Mouse (Mus musculus): ENCODE data around the gene Timeless. TPM values are rescaled to one million over a fixed set of nuclear protein-coding genes. Genes with fewer than 3 reads are reported as not detected.

The Timeless gene
- polyA plus RNA-seq, 1 experiment from 2014 or later, result 58.4 TPM

DNA sequence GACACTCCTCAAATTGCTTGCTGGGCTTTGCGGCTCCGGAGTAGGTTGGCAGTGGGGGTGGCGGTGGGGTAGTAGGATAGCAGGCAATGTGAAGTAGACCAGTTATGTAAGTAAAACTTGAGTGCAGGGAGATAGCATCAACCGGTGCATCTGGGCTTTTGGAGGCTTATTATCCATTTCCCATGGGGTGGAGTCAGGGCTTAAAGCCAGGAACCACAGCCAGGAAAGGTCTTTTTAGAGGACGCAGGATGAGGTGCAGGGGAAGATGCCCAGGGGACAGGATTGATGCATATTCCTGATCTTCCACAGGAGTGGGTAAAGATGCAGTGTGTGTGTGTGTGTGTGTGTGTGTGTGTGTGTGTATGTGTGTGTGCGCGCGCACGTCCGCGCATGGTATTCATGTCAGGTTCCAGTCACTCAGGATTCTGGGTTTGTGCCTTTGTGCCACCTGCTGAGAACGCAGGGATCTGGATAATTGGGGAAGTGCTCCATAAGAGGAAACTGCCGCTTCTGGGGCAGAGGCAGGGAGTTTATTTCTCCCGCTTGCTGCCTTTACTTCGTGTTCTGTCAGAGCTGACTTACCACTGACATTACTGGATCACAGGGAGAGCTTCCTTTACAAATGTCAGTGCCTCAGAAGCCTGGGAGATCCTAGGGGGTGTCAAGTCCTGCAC is 6.1 kb downstream of the Timeless start:
- no peaks in the 10 kb centered on the region for H3K9me3 ChIP-seq
- no peak overlapping the region for H3K27ac ChIP-seq (replicated peaks)
- no peak for ATAC-seq (ENCODE audit: low FRiP score, low read depth)
- no peak overlapping the region for H3K4me3 ChIP-seq
- no peaks in the 10 kb centered on the region for H3K27me3 ChIP-seq
- 84% methylated on average over 15 of the region's 15 CpGs for WGBS
- peaks cover 35% of the 10 kb centered on the region for H3K36me3 ChIP-seq
- peaks cover 17% of the 10 kb centered on the region for H3K4me1 ChIP-seq
- peak overlapping the region; percentile 11; the same call in 1 of the 2 replicates for H3K9ac ChIP-seq (replicated peaks)
- H3K4me2 ChIP-seq (replicated peaks), result no peak overlapping the region

DNA sequence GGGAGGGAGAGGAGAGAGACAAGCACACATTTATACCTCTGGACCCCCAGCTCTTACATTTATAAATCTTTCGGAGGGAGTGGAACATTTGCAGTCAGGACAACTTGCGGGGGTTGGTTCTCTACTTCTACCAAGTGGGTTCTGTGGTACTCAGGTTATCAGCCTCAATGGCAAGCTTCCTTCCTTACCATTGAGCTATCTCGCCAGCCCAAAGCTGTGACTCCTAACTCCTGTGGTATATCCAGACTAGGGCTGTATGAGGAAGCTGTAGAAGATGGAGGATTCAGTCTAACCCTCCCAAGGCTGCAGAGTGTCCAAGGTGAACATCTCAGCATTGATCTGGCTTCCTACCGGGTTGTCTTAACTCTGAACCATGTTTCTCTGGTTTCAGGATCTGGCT is 7.3 kb downstream of the Timeless start:
- ATAC-seq (ENCODE audit: low FRiP score, low read depth), result no peak
- Histone ChIP-seq H3K4me2 (replicated peaks) (no peak overlapping the region), H3K9me3 (no peaks in the 10 kb centered on the region), H3K4me1 (peaks cover 13% of the 10 kb centered on the region; the same call in 1 of the 2 replicates), H3K27ac (replicated peaks) (no peak overlapping the region), H3K27me3 (no peaks in the 10 kb centered on the region), H3K36me3 (peaks cover 47% of the 10 kb centered on the region), H3K9ac (replicated peaks) (no peak overlapping the region), H3K4me3 (no peak overlapping the region)
- 93% methylated on average over 4 of the region's 4 CpGs for WGBS

- 95% methylated on average over 18 of the region's 18 CpGs for WGBS
- Histone ChIP-seq H3K4me2 (replicated peaks) (no peak overlapping the region), H3K36me3 (peaks cover 57% of the 10 kb centered on the region)
Measured at GRCm38 (mm10) chr10:128240131-128240530, 8.3 kb downstream of the Timeless start.

DNA sequence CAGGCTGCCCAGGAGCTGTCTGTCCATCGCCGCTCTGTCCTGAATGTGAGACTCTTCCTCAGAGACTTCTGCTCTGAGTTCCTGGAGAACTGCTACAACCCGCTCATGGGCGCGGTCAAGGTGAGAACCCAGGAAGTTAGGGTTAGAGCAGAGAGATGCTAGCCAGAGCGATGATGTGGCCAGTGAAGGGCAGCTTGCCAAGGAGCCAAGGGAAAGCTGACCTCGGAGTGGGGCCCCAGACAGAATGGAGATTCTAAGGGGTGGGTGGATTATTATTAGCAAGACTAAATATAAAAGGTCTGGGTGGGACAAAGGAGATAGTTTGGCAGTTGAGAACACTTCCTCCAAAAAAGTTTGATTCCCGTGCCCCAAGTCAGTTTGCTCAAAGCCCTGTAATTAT is 11.4 kb downstream of the Timeless start:
- WGBS, result 98% methylated on average over 8 of the region's 8 CpGs
- no peak overlapping the region for H3K4me3 ChIP-seq

More at GRCm38 (mm10) chr10:128240131-128240530, 8.3 kb downstream of the Timeless start:
- H3K4me1 ChIP-seq, result peaks cover 12% of the 10 kb centered on the region; the same call in 1 of the 2 replicates
- no peak overlapping the region for H3K4me3 ChIP-seq
- H3K9me3 ChIP-seq, result no peaks in the 10 kb centered on the region
- H3K27me3 ChIP-seq, result no peaks in the 10 kb centered on the region
- H3K27ac ChIP-seq (replicated peaks), result no peak overlapping the region
- no peak overlapping the region for H3K9ac ChIP-seq (replicated peaks)
- no peak for ATAC-seq (ENCODE audit: low FRiP score, low read depth)

GRCm38 (mm10) chr10:128244121-128244520 is 12.3 kb downstream of the Timeless start:
- Histone ChIP-seq H3K4me1 (no peaks in the 10 kb centered on the region), H3K27ac (replicated peaks) (no peak overlapping the region), H3K9me3 (no peaks in the 10 kb centered on the region), H3K4me2 (replicated peaks) (no peak overlapping the region), H3K27me3 (no peaks in the 10 kb centered on the region), H3K4me3 (no peak overlapping the region), H3K36me3 (peaks cover 97% of the 10 kb centered on the region), H3K9ac (replicated peaks) (no peak overlapping the region)
- no peak for ATAC-seq (ENCODE audit: low FRiP score, low read depth)
- 96% methylated on average over 15 of the region's 15 CpGs for WGBS

More for the DNA sequence above, 11.4 kb downstream of the Timeless start:
- H3K9ac ChIP-seq (replicated peaks), result no peak overlapping the region
- no peak for ATAC-seq (ENCODE audit: low FRiP score, low read depth)
- H3K4me1 ChIP-seq, result no peaks in the 10 kb centered on the region
- peaks cover 88% of the 10 kb centered on the region for H3K36me3 ChIP-seq
- H3K27ac ChIP-seq (replicated peaks), result no peak overlapping the region
- H3K4me2 ChIP-seq (replicated peaks), result no peak overlapping the region
- H3K27me3 ChIP-seq, result no peaks in the 10 kb centered on the region
- H3K9me3 ChIP-seq, result no peaks in the 10 kb centered on the region

GRCm38 (mm10) chr10:128247020-128247732 is 15.3 kb downstream of the Timeless start:
- Histone ChIP-seq H3K9me3 (no peaks in the 10 kb centered on the region), H3K9ac (replicated peaks) (no peak overlapping the region), H3K36me3 (peaks cover 100% of the 10 kb centered on the region), H3K27me3 (no peaks in the 10 kb centered on the region), H3K4me1 (no peaks in the 10 kb centered on the region), H3K27ac (replicated peaks) (0 out of 2 replicates have a peak overlapping the region, but pooled peaks have one; percentile 12), H3K4me2 (replicated peaks) (no peak overlapping the region), H3K4me3 (no peak overlapping the region)
- 82% methylated on average over 17 of the region's 17 CpGs for WGBS
- no peak for ATAC-seq (ENCODE audit: low FRiP score, low read depth)

GRCm38 (mm10) chr10:128250565-128250964 is 18.7 kb downstream of the Timeless start:
- Histone ChIP-seq H3K9ac (replicated peaks) (no peak overlapping the region), H3K27me3 (no peaks in the 10 kb centered on the region), H3K4me3 (no peak overlapping the region), H3K4me1 (no peaks in the 10 kb centered on the region), H3K9me3 (no peaks in the 10 kb centered on the region), H3K27ac (replicated peaks) (no peak overlapping the region), H3K36me3 (peaks cover 75% of the 10 kb centered on the region), H3K4me2 (replicated peaks) (no peak overlapping the region)
- WGBS, result 94% methylated on average over 13 of the region's 13 CpGs
- ATAC-seq (ENCODE audit: low FRiP score, low read depth), result no peak

- ATAC-seq (ENCODE audit: low FRiP score, low read depth), result no peak
- no peak within 1 kb of the TSS for H3K4me3 ChIP-seq
- no peak within 1 kb of the TSS for H3K4me2 ChIP-seq (replicated peaks)
- H3K36me3 ChIP-seq, result peaks cover 43% of the 10 kb centered on the region
- no peak within 1 kb of the TSS for H3K27ac ChIP-seq (replicated peaks)
- H3K9me3 ChIP-seq, result no peaks in the 10 kb centered on the region
- no peaks in the 10 kb centered on the region for H3K4me1 ChIP-seq
- 84% methylated on average over 4 of the region's 4 CpGs for WGBS
- no peak within 1 kb of the TSS for H3K9ac ChIP-seq (replicated peaks)
- no peaks in the 10 kb centered on the region for H3K27me3 ChIP-seq
Measured at GRCm38 (mm10) chr10:128253677-128254255, 21.9 kb downstream of the Timeless start, which contains the start of gene Apon. Gene Apon (plus strand): TSS chr10:128254096.

DNA sequence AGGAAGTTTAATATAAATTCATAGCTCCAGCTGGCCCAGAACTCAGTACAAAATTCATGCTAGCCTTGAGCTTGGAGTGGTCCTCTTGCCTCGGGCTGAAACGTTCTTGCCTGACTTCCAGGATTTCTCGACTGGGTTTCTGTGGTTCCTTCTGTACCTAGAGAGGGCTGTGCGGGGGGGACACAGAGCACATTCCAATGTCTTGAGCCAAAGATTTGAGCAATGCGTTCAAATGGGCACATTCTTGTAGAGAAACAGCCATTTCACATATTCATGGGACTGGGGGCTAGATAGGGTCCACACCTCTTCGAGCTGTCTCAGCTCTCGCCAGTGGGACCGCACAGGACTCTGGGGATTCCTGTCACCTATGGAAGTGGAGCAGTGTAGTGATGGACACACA is 24.1 kb downstream of the Timeless start:
- Histone ChIP-seq H3K4me2 (replicated peaks) (no peak overlapping the region), H3K4me1 (no peaks in the 10 kb centered on the region), H3K27ac (replicated peaks) (no peak overlapping the region), H3K27me3 (no peaks in the 10 kb centered on the region), H3K4me3 (no peak overlapping the region), H3K9ac (replicated peaks) (no peak overlapping the region), H3K9me3 (no peaks in the 10 kb centered on the region), H3K36me3 (peaks cover 22% of the 10 kb centered on the region)
- 91% methylated on average over 8 of the region's 8 CpGs for WGBS
- no peak for ATAC-seq (ENCODE audit: low FRiP score, low read depth)

DNA sequence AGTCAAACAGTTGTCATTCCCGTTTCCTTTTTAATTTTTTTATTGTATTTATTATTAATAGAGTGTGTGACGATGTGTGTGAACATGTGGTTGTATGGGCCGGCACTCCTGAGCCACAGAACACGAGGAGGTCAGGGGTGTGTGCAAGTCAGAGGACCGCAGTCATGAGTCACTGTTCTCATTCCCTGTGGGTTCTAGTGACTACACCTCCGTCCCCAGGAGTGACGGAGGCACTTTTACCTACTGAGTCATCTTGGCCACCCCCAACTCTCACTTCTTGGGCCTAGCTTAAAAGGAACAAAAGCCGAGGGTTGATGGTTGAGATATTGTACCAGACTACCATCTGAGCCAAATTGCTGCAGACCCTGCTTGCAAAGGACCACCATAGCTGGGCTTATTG is 24.5 kb downstream of the Timeless start:
- Histone ChIP-seq H3K4me2 (replicated peaks) (no peak overlapping the region), H3K4me1 (no peaks in the 10 kb centered on the region), H3K9ac (replicated peaks) (no peak overlapping the region), H3K27ac (replicated peaks) (no peak overlapping the region), H3K36me3 (peaks cover 18% of the 10 kb centered on the region), H3K4me3 (no peak overlapping the region), H3K9me3 (no peaks in the 10 kb centered on the region), H3K27me3 (no peaks in the 10 kb centered on the region)
- 93% methylated on average over 8 of the region's 8 CpGs for WGBS
- no peak for ATAC-seq (ENCODE audit: low FRiP score, low read depth)

DNA sequence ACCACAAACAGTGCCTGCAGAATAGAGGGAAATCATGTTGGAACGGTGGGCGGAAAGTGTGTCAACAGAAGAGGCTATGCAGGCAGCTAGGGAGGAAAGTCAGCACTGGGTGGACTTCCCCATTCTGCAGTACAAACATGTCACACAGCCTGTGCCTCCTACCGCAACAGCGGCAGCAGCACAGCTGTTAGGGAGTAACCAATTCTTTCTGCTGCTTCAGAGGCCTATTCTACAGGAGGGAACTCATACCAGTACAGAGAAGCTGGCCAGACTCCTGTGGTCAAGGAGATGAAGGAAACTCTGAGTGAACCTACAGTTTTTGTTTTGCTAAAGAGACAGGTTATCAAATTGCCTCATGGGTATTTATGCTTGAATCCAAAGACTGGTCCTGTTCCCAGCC is 27.1 kb downstream of the Timeless start:
- H3K27ac ChIP-seq (replicated peaks), result no peak overlapping the region
- whole genome bisulfite sequencing, result 85% methylated on average over 4 of the region's 4 CpGs
- no peak overlapping the region for H3K4me3 ChIP-seq
- no peaks in the 10 kb centered on the region for H3K9me3 ChIP-seq
- no peaks in the 10 kb centered on the region for H3K4me1 ChIP-seq
- no peak overlapping the region for H3K9ac ChIP-seq (replicated peaks)
- H3K4me2 ChIP-seq (replicated peaks), result no peak overlapping the region
- ATAC-seq (ENCODE audit: low FRiP score, low read depth), result no peak
- no peaks in the 10 kb centered on the region for H3K36me3 ChIP-seq
- no peaks in the 10 kb centered on the region for H3K27me3 ChIP-seq

- Histone ChIP-seq H3K4me3 (no peak overlapping the region), H3K27ac (replicated peaks) (no peak overlapping the region), H3K36me3 (no peaks in the 10 kb centered on the region), H3K4me1 (no peaks in the 10 kb centered on the region), H3K27me3 (no peaks in the 10 kb centered on the region), H3K4me2 (replicated peaks) (no peak overlapping the region), H3K9me3 (no peaks in the 10 kb centered on the region), H3K9ac (replicated peaks) (no peak overlapping the region)
- WGBS, result 84% methylated on average over 5 of the region's 5 CpGs
- no peak for ATAC-seq (ENCODE audit: low FRiP score, low read depth)
Measured at GRCm38 (mm10) chr10:128259946-128260345, 28.1 kb downstream of the Timeless start.

Data from midbrain, embryonic 12.5 days (tissue).